Mouse (Mus musculus): ENCODE results near the gene Ces3b.

Gene Ces3b

GRCm38 (mm10) chr8:105142395-105142794 lies 58.8 kb downstream of the Ces3b start:
- no peak for DNase-seq (ENCODE audit: low read depth, low spot score)

Data from WW6 (cell line).